Mouse (Mus musculus): ENCODE results near the gene Capn11. TPM values are rescaled to one million over a fixed set of nuclear protein-coding genes. Genes with fewer than 3 reads are reported as not detected.
"Not testable (repeated sequence)": the region's sequence is repeated elsewhere in the genome, so short reads cannot be mapped to it uniquely, and the experiment has no call there.

Gene Capn11
- total RNA-seq, 2 experiments from 2014 or later: 0.94 to 0.96 TPM

- ATAC-seq (replicated peaks; ENCODE audit: low FRiP score, poor library complexity, severe bottlenecking): no peak
Observed at GRCm38 (mm10) chr17:45631940-45632339, 27.2 kb downstream of the Capn11 start.

- ATAC-seq (replicated peaks; ENCODE audit: low FRiP score, poor library complexity, severe bottlenecking): no peak
Observed at GRCm38 (mm10) chr17:45630992-45631391, 28.1 kb downstream of the Capn11 start.

- ATAC-seq (replicated peaks; ENCODE audit: low FRiP score, poor library complexity, severe bottlenecking): no peak
Observed at GRCm38 (mm10) chr17:45629861-45630694, 29.0 kb downstream of the Capn11 start.

- ATAC-seq (replicated peaks; ENCODE audit: low FRiP score, poor library complexity, severe bottlenecking): no peak
Observed at GRCm38 (mm10) chr17:45628885-45629855, 30.0 kb downstream of the Capn11 start.

GRCm38 (mm10) chr17:45628160-45628559, 31.0 kb downstream of the Capn11 start:
- no peak for ATAC-seq (replicated peaks; ENCODE audit: low FRiP score, poor library complexity, severe bottlenecking)

GRCm38 (mm10) chr17:45626577-45627134, 32.5 kb downstream of the Capn11 start:
- peak; percentile 79 for ATAC-seq (replicated peaks; ENCODE audit: low FRiP score, poor library complexity, severe bottlenecking)

GRCm38 (mm10) chr17:45623425-45623824, 35.7 kb downstream of the Capn11 start:
- ATAC-seq (replicated peaks; ENCODE audit: low FRiP score, poor library complexity, severe bottlenecking): not testable (repeated sequence)

GRCm38 (mm10) chr17:45619386-45620256, 39.5 kb downstream of the Capn11 start:
- ATAC-seq (replicated peaks; ENCODE audit: low FRiP score, poor library complexity, severe bottlenecking): no peak

GRCm38 (mm10) chr17:45618941-45619385, 40.2 kb downstream of the Capn11 start:
- ATAC-seq (replicated peaks; ENCODE audit: low FRiP score, poor library complexity, severe bottlenecking): no peak

- ATAC-seq (replicated peaks; ENCODE audit: low FRiP score, poor library complexity, severe bottlenecking): no peak
Observed at GRCm38 (mm10) chr17:45617655-45618054, 41.5 kb downstream of the Capn11 start.

- ATAC-seq (replicated peaks; ENCODE audit: low FRiP score, poor library complexity, severe bottlenecking): no peak
Observed at GRCm38 (mm10) chr17:45616679-45617078, 42.4 kb downstream of the Capn11 start.

- no peak for ATAC-seq (replicated peaks; ENCODE audit: low FRiP score, poor library complexity, severe bottlenecking)
Observed at GRCm38 (mm10) chr17:45616046-45616650, 43.0 kb downstream of the Capn11 start.

GRCm38 (mm10) chr17:45612921-45613320, 46.2 kb downstream of the Capn11 start:
- no peak for ATAC-seq (replicated peaks; ENCODE audit: low FRiP score, poor library complexity, severe bottlenecking)

GRCm38 (mm10) chr17:45612008-45612407, 47.1 kb downstream of the Capn11 start:
- ATAC-seq (replicated peaks; ENCODE audit: low FRiP score, poor library complexity, severe bottlenecking): no peak

GRCm38 (mm10) chr17:45610144-45610866, 48.8 kb downstream of the Capn11 start:
- no peak for ATAC-seq (replicated peaks; ENCODE audit: low FRiP score, poor library complexity, severe bottlenecking)

- no peak for ATAC-seq (replicated peaks; ENCODE audit: low FRiP score, poor library complexity, severe bottlenecking)
Observed at GRCm38 (mm10) chr17:45608396-45608795, 50.7 kb downstream of the Capn11 start.

GRCm38 (mm10) chr17:45606992-45607879, 51.9 kb downstream of the Capn11 start:
- no peak for ATAC-seq (replicated peaks; ENCODE audit: low FRiP score, poor library complexity, severe bottlenecking)
